Mouse (Mus musculus) intestine, embryonic 15.5 days (tissue): Measurements from ENCODE around the gene Gm3776. TPM values are rescaled to one million over a fixed set of nuclear protein-coding genes. Genes with fewer than 3 reads are reported as not detected.
"Not testable (repeated sequence)": the region's sequence is repeated elsewhere in the genome, so short reads cannot be mapped to it uniquely, and the experiment has no call there.

Source experiments
- ATAC-seq: fragments of 200-750 bp; cut with Nextera tagmentation; 2 replicates; pipeline ENCODE4 v1.8.0; 2017; ENCODE audit warnings: moderate TSS enrichment, moderate library complexity
- H3K27ac ChIP-seq: fragments of 300-500 bp; sonication (generic); 2 replicates; pipeline ENCODE4 v1.5.1; 2015; ENCODE audit warnings: mild to moderate bottlenecking, inconsistent platforms
- H3K27me3 ChIP-seq: fragments of 300-500 bp; sonication (generic); replicated peaks from 2 replicates; pipeline ENCODE4 v1.6.1; 2015; ENCODE audit warnings: inconsistent platforms
- H3K36me3 ChIP-seq: fragments of 300-500 bp; sonication (generic); 2 replicates; pipeline ENCODE4 v1.6.1; 2015; ENCODE audit warnings: inconsistent platforms
- H3K4me1 ChIP-seq: fragments of 300-500 bp; sonication (generic); replicated peaks from 2 replicates; pipeline ENCODE4 v1.6.1; 2015; ENCODE audit warnings: inconsistent platforms
- H3K4me2 ChIP-seq: fragments of 300-500 bp; sonication (generic); replicated peaks from 2 replicates; pipeline ENCODE4 v1.6.1; 2015; ENCODE audit warnings: mild to moderate bottlenecking, inconsistent platforms
- H3K4me3 ChIP-seq: fragments of 300-500 bp; sonication (generic); replicated peaks from 2 replicates; pipeline ENCODE4 v1.5.1; 2015; ENCODE audit warnings: inconsistent platforms
- H3K9ac ChIP-seq: fragments of 300-500 bp; sonication (generic); 2 replicates; pipeline ENCODE4 v1.6.1; 2015; ENCODE audit warnings: inconsistent platforms
- H3K9me3 ChIP-seq: fragments of 300-500 bp; sonication (generic); 2 replicates; pipeline ENCODE4 v1.6.1; 2016; ENCODE audit warnings: inconsistent platforms
- WGBS: fragments of 180-500 bp; shearing (Covaris S2); methylation state at CpG from one replicate; pipeline ENCODE4 v1.1.7; 2015; 5-methylcytosine and 5-hydroxymethylcytosine counted together
- polyA plus RNA-seq: library from polyadenylated mRNA; unstranded; fragments of >200 nt; fragmentation: Nextera tagmentation; extraction: Ambion mirVana; gene quantifications from 2 replicates; pipeline ENCODE4 v1.2.1, GENCODE M21; 2015

Gm3776 gene
- 45.9 and 53.7 TPM in 2 replicates for polyA plus RNA-seq

DNA sequence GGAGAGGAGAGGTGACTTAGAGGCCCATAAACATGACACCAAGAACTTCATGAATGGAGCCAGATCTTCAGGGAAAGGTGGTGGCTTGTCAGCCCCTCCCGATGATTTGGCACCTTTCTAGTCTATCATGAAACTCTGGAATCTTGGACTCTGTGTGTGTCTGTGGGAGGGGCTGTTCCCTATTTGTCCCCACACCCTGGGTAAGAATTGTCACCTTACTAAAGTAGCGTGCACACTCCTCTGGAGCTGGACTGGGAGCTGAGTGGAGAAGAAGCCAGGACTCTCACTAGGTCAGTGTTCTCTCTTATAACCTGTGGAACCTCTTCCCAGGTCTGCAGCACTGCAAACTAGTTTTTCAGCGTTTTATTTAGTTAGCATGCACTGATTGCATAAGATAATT lies at the start of gene Gm3776:
Gene Gm3776 (plus strand): TSS at position 216 of the 400 bp plus-strand sequence.
- peak; percentile 39 for ATAC-seq
- H3K27ac ChIP-seq, H3K4me1 ChIP-seq, H3K9ac ChIP-seq, H3K9me3 ChIP-seq, H3K4me3 ChIP-seq, H3K4me2 ChIP-seq, H3K36me3 ChIP-seq, H3K27me3 ChIP-seq: not testable (repeated sequence)
- 63% methylated on average over 2 of the region's 3 CpGs for WGBS

DNA sequence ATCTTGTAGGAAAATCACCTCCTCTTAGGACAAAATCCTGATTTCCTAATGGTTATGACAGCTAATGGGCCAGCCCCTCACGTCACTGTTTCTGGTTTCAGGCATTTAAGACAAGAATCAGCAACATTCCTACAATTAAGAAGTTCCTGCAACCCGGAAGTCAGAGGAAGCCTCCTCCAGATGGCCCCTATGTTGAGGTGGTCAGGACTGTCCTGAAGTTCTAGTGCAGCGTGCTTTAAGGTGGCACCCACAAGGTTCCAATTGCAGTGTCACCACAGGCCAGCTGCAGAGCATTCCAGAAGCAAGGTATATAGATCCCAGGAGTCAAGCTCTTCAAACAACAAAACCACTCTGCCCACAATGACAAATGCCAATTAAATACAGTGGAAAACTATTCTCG lies 48.0 kb upstream of the Gm3776 start:
- Histone ChIP-seq H3K27me3 (no peaks in the 10 kb centered on the region), H3K4me2 (no peak overlapping the region), H3K9ac (no peak overlapping the region), H3K27ac (no peak overlapping the region), H3K9me3 (no peaks in the 10 kb centered on the region), H3K4me1 (peaks cover 3% of the 10 kb centered on the region; the same call in 1 of the 2 replicates), H3K4me3 (no peak overlapping the region), H3K36me3 (no peaks in the 10 kb centered on the region)
- 75% methylated on average over 4 of the region's 4 CpGs for WGBS
- ATAC-seq: no peak

DNA sequence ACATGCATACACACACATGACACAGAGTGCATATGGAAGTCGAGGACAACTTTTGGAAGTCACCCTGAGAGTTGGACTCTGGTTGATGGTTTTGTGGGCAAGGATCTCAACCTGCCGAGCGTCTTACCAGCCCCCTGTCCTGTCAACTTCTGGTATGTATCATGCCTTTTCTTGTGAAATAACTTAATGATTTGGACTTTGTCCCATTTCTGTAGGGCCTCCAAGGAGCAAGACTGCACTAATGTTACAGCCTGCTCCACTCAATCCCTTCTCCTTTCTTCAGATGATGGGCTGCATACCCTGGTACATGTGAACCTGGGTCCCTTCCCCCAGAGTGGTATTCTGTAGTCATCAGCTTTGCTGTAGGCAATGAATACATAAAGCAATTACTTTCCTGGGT lies 46.9 kb upstream of the Gm3776 start:
- Histone ChIP-seq H3K9ac (no peak overlapping the region), H3K36me3 (no peaks in the 10 kb centered on the region), H3K27ac (no peak overlapping the region), H3K9me3 (no peaks in the 10 kb centered on the region), H3K4me2 (no peak overlapping the region), H3K4me3 (no peak overlapping the region), H3K27me3 (no peaks in the 10 kb centered on the region), H3K4me1 (no peaks in the 10 kb centered on the region; the same call in 1 of the 2 replicates)
- 72% methylated on average over 3 of the region's 3 CpGs for WGBS
- ATAC-seq: peak; percentile 55; the same call in 1 of the 2 replicates

DNA sequence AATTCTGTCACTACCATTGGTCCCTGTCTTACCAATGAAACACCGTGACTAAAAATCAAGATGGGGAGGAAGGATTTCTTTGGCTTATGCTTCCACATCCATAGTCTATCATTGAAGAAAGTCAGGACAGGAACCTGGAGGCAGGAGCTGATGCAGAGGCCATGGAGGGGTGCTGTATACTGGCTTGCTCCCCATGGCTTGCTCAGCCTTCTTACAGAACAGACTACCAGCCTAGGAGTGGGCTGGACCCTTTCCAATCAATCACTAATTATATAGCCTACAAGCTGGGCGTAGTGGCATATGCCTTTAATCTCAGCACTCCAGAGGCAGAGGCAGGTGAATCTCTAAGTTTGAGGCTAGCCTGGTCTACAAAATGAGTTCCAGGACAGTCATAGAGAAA lies 46.1 kb upstream of the Gm3776 start:
- Histone ChIP-seq H3K27ac (no peak overlapping the region), H3K4me3 (no peak overlapping the region), H3K9me3 (no peaks in the 10 kb centered on the region), H3K9ac (no peak overlapping the region), H3K27me3 (no peaks in the 10 kb centered on the region), H3K36me3 (no peaks in the 10 kb centered on the region), H3K4me1 (no peaks in the 10 kb centered on the region; the same call in 1 of the 2 replicates), H3K4me2 (no peak overlapping the region)
- 94% methylated on average over 2 of the region's 2 CpGs for WGBS
- no peak for ATAC-seq

DNA sequence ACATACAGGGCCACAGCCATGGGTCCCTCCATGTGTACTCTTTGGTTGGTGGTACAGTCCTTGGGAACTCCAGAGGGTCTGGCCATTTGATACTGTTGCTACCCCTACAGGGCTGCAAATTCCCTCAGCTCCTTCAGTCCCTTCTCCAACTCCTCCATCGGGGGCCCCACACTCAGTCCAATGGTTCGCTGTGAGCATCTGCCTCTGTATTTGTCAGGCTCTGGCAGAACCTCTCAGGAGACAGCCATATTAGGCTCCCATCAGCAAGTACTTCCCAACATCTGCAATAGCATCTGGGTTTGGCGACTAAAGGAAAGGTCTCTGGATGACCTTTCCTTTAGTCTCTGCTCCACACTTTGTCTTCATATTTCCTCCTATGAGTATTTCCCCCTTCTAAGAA lies 45.4 kb upstream of the Gm3776 start:
- Histone ChIP-seq H3K4me3 (no peak overlapping the region), H3K9me3 (no peaks in the 10 kb centered on the region), H3K27ac (no peak overlapping the region), H3K4me1 (no peaks in the 10 kb centered on the region; the same call in 1 of the 2 replicates), H3K9ac (no peak overlapping the region), H3K27me3 (no peaks in the 10 kb centered on the region), H3K36me3 (no peaks in the 10 kb centered on the region), H3K4me2 (no peak overlapping the region)
- ATAC-seq: no peak
- 95% methylated on average over 3 of the region's 3 CpGs for WGBS

DNA sequence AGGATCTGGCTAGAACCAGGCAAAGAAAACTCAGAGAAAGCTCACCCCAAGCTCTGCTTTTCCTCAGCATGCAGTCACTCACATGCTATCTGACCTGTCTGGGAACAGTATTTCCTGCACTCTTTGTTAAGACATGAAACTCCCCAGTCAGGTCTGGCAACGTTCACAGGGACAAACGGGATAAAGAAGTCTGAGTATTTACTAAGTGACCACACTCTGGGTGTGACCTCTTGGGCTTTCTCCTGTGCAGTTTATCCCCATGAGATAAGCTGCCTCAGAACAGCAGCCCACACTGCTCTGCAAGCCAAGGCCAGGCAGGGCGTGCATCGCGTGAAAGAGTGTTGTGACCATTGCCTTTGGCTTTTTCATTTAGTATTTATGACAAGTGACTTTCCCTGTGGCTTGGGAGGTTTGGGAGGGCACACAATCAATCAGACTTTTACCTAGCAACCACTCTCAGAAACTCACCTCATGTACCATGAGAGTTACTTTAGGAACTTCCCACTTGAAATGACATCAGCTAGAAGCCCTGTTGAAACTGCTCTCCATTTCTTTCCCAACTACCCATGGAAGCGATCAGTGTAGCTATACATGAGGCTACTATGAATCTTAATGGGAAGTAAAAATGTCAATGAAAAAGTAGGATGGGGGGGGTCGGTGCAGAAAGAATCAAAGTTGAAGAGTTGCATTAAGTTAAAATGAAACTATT lies 44.4 kb upstream of the Gm3776 start:
- Histone ChIP-seq H3K4me1 (no peaks in the 10 kb centered on the region; the same call in 1 of the 2 replicates), H3K4me3 (no peak overlapping the region), H3K9ac (no peak overlapping the region), H3K36me3 (no peaks in the 10 kb centered on the region), H3K9me3 (no peaks in the 10 kb centered on the region), H3K27ac (no peak overlapping the region), H3K27me3 (no peaks in the 10 kb centered on the region), H3K4me2 (no peak overlapping the region)
- WGBS: 46% methylated on average over 7 of the region's 7 CpGs
- peak; percentile 71 for ATAC-seq

DNA sequence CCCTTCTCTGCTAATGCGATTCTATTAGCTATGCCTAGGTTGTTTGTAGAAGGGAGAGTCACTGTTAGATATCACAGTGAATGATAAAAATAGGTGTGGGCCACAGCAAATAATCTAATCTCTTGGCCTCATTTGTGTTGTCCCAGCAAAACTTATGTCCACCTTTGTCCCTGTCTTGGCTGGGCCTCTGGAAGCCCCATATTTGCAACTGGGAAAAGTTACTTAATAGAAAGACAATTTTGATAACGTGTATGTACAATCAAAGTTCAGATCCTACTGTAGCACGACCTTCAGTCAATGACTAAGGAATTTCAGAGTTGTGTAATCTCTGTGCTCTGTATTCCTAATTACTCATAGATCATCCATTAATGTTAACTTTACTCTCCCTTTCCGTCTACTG lies 39.9 kb upstream of the Gm3776 start:
- H3K4me1 ChIP-seq: no peaks in the 10 kb centered on the region; the same call in 1 of the 2 replicates
- H3K9me3 ChIP-seq: no peaks in the 10 kb centered on the region
- no peak overlapping the region for H3K27ac ChIP-seq
- H3K27me3 ChIP-seq: no peaks in the 10 kb centered on the region
- H3K4me3 ChIP-seq: no peak overlapping the region
- no peaks in the 10 kb centered on the region for H3K36me3 ChIP-seq
- H3K9ac ChIP-seq: no peak overlapping the region
- 54% methylated on average over 4 of the region's 4 CpGs for WGBS
- H3K4me2 ChIP-seq: no peak overlapping the region
- peak; percentile 86 for ATAC-seq

DNA sequence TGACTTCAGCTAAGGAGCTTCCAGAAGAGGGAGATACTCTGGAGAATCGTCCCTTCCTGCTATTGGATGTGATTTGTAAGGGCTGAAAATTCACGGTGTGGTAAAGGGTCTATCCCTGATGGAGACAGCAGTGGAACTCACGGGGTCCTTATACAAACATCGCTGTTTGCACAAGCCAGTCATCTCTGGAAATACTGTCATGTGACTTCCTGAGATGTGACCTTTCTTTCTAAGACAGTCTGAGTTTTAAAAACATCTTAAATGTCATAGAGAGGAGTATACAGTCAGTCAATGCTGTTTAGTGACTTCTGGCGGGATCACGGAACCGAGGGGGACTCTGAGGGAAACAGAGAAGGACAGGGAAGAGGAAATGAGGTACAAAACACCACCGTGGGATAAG lies 34.3 kb upstream of the Gm3776 start:
- H3K36me3 ChIP-seq: no peaks in the 10 kb centered on the region
- no peak for ATAC-seq
- H3K4me3 ChIP-seq: no peak overlapping the region
- H3K4me2 ChIP-seq: no peak overlapping the region
- no peaks in the 10 kb centered on the region for H3K9me3 ChIP-seq
- no peaks in the 10 kb centered on the region for H3K27me3 ChIP-seq
- no peaks in the 10 kb centered on the region; the same call in 1 of the 2 replicates for H3K4me1 ChIP-seq
- no peak overlapping the region for H3K9ac ChIP-seq
- no peak overlapping the region for H3K27ac ChIP-seq
- whole genome bisulfite sequencing: 65% methylated on average over 8 of the region's 8 CpGs

DNA sequence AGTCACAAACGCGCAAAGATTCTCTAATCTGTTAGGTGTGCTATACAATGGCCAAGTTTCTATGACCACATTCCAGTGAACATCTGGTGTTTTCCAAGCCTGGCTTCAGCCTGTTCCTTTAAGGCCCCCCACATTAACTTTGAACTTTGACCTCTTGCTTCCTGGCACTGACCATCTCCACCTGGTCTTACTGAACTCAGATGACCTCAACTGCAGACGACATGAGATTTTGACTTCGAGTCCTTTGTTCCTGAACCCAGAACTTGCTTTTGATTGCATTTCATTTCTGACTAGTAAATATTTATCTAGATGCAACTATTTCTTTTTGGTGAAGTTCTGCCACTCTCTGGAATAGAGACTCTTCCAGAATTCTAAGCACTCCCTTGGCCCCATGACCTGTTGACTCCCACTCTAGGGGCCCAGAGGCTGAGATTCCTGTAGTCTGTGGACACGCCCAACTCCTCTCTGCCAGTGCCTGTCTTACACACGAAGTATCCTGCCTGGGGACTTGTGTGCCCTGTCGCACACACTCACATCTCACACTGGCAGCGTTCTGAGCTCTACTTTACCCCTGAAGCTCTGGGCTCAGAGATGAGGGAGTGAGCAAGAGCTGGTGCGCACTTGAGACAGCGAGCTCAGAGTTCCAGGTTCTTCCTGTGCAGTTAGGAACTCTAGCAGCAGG lies 33.6 kb upstream of the Gm3776 start:
- ATAC-seq: peak; percentile 55; the same call in 1 of the 2 replicates
- no peaks in the 10 kb centered on the region for H3K36me3 ChIP-seq
- H3K4me1 ChIP-seq: no peaks in the 10 kb centered on the region; the same call in 1 of the 2 replicates
- H3K9ac ChIP-seq: no peak overlapping the region
- no peaks in the 10 kb centered on the region for H3K9me3 ChIP-seq
- H3K4me3 ChIP-seq: no peak overlapping the region
- no peak overlapping the region for H3K27ac ChIP-seq
- 66% methylated on average over 10 of the region's 10 CpGs for WGBS
- H3K4me2 ChIP-seq: no peak overlapping the region
- H3K27me3 ChIP-seq: no peaks in the 10 kb centered on the region

DNA sequence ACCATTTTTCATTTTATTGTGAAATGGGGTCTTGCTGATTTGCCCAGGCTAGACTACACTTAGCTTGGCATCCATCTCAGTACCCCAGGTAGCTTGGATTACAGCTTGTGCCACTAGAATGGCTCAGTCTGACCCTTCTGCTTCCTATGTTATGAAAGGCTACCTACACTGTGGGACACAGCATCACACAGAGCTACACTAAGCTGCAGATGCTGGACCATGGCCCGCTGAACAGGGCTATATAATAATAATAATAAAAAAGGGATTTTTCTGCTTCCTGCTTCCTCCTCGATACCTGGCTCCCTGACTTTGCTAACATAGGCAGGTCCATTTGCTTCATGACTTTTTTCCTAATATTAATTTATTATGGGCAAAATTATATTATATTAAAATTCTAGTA lies 32.5 kb upstream of the Gm3776 start:
- no peak overlapping the region for H3K4me2 ChIP-seq
- ATAC-seq: peak; percentile 61
- no peaks in the 10 kb centered on the region for H3K27me3 ChIP-seq
- no peak overlapping the region for H3K4me3 ChIP-seq
- no peaks in the 10 kb centered on the region for H3K36me3 ChIP-seq
- H3K27ac ChIP-seq: no peak overlapping the region
- WGBS: 80% methylated on average over 2 of the region's 2 CpGs
- no peak overlapping the region for H3K9ac ChIP-seq
- H3K4me1 ChIP-seq: peaks cover 4% of the 10 kb centered on the region; the same call in 1 of the 2 replicates
- H3K9me3 ChIP-seq: no peaks in the 10 kb centered on the region

DNA sequence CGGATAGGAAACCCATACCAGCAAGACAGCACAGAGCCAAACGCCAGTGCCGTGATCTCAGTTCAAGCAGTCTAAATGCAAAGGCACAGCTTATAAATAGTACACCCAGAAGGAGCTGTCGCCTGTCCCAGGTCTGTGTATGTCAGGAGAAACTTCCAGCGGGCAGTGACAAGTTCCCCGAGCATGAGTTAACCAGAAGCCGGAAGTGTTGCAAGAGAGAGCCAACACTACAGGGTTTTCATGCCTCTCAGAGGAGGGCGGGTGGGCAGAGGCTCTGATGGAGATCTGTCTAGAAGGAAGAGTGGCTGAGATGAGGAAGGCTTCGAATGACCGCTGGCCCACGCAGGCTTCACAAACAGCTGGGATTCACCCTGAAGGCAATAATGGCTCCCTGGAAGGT lies 31.6 kb upstream of the Gm3776 start:
- no peak overlapping the region for H3K27ac ChIP-seq
- ATAC-seq: no peak
- peaks cover 5% of the 10 kb centered on the region; the same call in 1 of the 2 replicates for H3K4me1 ChIP-seq
- H3K9me3 ChIP-seq: no peaks in the 10 kb centered on the region
- no peak overlapping the region for H3K4me3 ChIP-seq
- no peak overlapping the region for H3K4me2 ChIP-seq
- H3K9ac ChIP-seq: no peak overlapping the region
- no peaks in the 10 kb centered on the region for H3K27me3 ChIP-seq
- no peaks in the 10 kb centered on the region for H3K36me3 ChIP-seq
- whole genome bisulfite sequencing: 75% methylated on average over 11 of the region's 11 CpGs

DNA sequence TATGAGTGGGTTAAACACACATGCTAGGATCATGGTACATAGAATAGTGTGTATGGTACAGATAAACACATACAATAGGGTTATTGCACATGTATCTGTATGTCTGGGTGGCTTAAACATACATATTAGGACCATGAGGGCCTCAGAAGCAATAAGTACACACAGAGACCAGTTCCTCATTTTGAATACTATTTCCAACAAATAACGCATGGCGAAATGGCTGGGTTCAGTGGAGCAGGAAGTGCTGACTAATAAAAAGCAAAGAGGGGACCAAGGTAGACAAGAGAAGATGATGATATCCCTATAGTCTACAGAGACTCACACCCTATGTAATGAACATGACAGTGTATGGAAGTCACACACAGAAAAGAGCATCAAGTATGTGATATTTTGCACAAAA lies 28.8 kb upstream of the Gm3776 start:
- no peaks in the 10 kb centered on the region for H3K36me3 ChIP-seq
- no peaks in the 10 kb centered on the region for H3K9me3 ChIP-seq
- H3K4me1 ChIP-seq: peaks cover 5% of the 10 kb centered on the region; the same call in 1 of the 2 replicates
- H3K4me2 ChIP-seq: no peak overlapping the region
- no peaks in the 10 kb centered on the region for H3K27me3 ChIP-seq
- WGBS: 89% methylated on average over 2 of the region's 2 CpGs
- ATAC-seq: no peak
- no peak overlapping the region for H3K27ac ChIP-seq
- no peak overlapping the region for H3K9ac ChIP-seq
- H3K4me3 ChIP-seq: no peak overlapping the region
